Mouse (Mus musculus) right cerebral cortex, postnatal 4 days (tissue): Measurements from ENCODE around the gene Slc9a8.
"Not testable (repeated sequence)": the region's sequence is repeated elsewhere in the genome, so short reads cannot be mapped to it uniquely, and the experiment has no call there.

ENCODE experiments used
- DNase-seq: peaks from one replicate; pipeline ENCODE4 v3.0.0-alpha.2; 2022

The Slc9a8 gene

DNA sequence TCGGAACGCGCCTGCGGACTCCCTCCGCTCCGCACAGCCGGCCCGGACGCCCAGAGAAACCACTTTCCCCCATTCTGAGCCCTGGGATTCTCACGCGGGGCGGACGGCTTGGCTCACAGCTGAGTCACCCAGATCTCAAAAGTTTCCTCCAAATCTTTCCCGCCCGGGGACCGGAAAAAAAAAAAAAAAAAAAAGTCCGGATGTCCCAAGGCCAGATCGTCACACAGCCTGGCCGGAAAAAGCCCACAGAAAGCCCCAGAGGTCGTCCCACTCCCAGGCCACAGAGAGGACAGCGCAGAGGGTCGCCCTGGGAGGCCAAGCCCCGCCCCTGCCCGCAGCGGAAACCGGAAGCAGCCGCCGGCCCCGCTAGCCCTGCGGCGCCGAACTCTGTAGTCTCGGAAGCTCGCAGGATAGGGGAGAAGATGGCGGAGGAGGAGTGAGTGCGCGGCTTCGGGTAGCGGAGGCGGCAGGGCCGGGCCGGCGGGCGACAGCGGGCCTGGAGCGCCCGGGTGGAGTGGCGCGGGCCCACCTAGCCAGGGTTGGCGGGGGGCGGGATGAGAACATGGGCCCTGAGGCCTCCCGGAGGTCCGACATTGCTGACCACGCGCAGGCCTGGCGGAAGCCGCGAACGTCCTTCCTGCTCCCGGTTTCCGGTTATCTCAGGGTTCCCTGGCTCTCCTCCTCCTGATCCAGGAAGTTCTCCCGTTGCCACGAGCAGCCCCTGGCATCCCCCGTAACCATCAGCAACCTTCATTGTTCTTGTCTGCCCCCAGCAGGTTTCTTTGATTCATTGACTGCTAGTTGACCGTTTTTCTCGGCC, at the start of gene Slc9a8:
Slc9a8 (plus strand) TSS at position 383 of the 820 bp plus-strand sequence.
- DNase-seq: peak; percentile 90

DNA sequence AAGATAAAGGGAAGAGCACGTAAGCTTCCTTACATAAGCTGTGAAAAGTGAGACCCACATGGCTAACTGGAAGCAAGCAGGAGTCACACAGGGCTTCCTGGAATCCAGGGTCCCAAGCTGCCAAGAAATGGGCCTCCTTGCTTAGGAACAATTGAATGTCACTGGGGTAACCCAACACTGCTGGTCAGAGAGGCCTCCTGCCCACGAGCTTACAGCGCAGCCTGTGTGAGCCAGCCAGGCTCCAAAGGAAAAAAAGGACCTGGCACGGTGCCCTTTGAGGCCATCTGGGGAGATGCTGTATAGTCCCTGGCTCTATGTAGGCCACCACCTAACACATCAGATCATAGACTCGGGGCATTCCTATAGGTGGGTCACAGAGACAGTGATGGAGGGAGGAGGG, 48.2 kb upstream of the Slc9a8 start:
- DNase-seq: peak; percentile 70

DNA sequence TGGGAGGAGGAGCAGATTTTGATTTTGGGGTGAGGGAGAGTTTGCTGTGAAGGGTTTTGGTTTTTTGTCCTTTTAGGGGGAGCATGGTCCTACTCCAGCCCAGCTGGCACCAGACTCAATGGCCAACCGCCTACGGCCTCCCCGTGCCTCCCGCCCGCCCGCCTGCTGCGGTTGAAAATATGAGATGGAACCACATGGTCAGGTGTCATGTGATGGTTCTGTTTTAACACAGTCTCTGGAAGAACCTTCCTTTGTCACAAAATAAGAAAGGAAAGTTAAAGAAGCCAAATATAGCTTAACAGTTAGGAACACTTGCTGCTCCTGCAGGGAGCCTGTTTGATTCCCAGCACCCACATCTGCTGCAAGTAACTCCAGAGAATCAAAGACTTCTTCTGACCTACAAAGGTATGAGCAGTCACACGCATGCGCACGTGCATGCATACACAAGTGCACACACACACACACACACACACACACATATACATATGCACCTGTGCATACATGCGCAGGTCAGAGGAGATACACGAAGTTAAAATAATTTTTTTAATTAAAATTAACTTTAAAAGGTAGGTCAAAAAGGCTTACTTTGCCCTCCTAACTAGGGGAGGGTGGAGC, 47.2 kb upstream of the Slc9a8 start:
- DNase-seq: no peak

DNA sequence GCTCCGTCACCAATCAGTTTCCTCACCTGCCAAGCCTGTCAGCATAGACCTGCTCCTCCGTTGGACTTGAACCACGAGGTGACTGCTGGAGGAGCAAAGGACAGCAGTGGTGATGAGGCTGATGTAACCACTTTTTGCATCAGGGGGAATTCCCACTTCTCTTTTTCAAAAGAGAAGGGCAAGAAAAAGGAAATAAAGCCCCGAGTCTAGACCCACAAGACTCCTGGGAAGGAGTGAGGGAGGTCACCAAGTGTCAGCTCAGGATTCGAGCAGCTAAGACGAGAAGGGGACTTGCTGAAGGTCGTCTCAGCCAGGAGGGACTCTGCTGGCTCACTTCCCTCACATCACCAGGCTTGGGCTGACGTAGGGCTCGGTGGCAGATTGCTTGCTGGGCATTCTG, 46.4 kb upstream of the Slc9a8 start:
- DNase-seq: no peak

DNA sequence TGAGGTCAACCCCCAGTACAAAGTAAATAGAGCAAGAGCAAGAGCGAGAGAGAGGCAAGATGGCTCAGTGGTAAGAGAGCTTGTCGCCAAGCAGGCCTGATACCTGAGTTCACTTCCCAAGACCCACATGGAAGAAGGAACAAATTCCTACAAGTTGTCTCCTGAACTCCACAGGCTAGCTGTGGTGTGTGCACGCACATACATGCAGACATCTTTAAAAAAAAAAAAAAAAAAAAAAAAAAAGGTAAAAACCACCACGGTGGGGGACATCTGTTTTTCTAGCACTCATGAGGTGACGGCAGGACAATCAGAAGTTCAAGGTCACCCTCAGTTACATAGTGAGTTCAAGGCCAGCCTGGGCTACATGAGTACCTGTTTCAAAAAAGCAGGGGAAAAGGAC, 45.8 kb upstream of the Slc9a8 start:
- no peak for DNase-seq

DNA sequence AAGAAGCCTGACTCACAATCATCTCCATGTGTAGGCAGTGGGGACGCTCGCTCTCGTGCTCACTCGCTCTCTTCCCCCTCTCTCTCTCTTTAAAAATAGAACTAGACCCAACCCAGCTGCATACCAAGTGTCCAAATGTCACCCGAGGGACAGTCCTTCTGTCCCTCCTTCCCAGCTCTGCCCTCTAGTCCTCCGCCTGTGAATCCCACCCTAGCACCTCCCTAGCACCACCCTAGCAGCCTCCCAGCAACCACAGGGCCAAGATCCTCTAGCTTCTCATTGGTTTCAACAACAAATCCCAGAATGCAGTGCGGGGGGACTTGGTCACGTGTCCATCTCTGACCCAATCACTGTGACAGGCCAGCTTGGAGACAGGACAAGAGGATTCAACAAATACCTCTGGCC, 45.4 kb upstream of the Slc9a8 start:
- no peak for DNase-seq

DNA sequence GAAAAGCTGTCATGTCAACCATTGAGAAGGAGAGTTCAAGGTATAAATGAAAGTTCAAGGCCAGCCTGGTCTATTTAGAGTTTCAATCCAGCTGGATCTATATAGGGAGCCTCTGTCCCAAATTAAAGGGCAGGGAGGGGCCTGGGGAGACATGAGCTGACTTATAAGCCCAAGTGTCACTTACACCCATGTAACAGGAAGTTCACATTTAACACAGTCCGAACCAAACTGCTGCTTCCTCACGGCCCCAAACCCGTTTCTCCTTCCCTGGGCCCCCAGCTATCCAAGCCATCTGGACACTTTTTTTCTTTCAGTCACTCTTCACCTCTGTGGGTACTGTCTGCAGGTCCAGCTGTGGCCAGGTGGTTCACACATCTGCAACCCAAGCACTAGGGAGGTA, 43.8 kb upstream of the Slc9a8 start:
- DNase-seq: no peak

DNA sequence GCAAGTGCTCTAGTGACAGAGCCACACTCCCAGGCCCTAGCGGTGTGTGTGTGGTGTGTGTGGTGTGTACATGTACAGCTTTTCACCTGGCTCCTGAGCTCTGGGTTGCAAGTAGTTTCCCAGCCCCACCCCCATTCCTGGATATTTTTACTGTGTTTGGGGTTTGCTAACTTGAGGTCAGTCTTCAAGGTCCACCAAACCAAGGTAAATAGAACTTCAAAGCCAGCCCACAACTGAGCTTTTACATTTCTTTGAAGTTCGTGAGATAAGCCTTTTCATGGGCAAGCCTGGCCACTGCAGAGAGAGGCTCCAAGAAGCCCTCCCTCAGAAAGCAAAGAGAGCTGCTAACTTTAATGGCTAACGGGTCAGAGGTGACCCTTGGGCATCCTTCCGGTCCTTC, 42.5 kb upstream of the Slc9a8 start:
- DNase-seq: no peak

DNA sequence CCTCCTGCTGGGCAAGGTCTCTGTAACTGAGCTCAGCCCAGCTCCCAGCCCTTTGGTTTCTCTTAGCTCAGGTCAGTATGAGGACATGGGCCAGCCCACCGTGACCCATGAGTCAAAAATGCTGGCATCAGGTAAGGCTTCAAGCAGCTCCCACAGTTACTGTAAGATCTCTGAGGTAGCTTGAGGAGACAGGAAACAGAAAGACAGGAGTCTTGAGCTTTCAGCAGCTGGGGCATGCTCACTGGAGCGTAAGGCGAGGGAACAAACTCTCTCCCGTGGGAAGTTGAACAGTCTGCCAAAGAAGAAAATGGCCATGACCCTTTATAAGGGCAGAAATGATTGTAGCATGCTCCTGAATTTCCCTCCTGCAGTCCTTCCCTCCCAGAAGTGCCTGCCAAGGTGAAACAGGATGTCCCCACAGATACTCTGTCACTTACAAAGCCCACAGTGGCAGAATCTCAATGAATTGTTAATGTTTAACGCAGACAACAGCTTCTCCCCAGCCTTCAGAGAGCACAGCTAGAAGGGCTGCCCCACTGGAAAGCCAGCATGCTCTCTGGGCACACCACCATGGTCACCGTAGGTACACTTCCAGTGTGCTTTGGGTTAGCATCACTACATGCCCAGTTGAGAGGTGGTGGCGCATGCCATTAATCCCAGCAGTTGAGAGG, 40.8 kb upstream of the Slc9a8 start:
- no peak for DNase-seq

DNA sequence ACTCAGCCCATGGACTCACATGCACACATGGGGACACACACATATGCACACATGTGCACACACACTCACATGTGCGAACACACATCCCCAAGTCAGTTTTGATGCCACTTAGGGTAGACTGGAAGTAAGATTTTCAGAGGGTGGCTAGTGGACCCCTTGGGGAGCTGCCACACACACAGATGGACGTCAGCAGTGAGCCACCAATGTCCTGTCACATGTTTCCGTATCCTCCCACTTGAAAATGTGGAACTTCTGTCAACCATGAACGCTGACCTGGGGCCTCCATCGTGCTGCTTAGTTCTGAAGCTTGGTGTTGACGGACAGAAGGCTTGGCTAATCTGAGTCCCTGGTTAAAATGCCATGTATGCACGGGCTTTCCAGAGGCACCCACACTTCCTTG, 39.9 kb upstream of the Slc9a8 start:
- DNase-seq: no peak

DNA sequence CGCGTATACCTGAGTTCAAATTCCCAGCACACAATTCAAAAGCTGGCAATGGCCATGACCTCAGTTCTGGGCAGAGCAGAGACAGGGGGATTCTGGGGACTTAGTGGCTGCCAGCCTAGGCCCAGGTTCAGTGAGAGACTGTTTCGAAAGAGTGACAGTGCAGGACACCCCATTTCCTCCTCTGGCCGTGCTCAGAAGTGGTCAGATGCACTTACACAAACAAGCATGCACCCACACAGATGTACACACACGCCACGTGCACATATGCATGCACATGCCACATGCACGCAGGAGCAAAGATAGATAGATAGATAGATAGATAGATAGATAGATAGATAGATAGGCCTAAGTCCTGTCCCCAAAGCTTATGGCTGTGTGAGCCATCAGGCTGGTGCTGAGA, 39.1 kb upstream of the Slc9a8 start:
- DNase-seq: no peak

DNA sequence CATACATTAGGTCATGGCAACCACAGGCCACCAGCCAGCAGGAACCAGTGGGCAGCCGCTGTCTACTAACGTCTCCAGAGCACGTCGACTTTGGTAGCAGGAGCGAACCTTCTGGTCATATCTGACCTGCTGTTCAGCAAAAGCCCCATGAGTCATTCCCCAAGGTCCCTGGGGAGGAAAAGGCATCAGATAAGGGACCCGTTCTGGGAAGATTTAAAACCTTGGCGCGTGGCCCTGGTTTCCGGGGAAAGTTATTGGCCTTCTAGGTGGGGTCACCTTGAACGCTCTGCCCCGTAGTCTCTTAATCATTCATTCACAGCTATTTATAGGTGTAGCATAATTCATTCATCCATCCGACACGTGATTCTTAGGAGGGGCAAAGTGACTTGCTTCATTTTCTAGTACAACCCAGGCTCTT, 37.8 kb upstream of the Slc9a8 start:
- no peak for DNase-seq

DNA sequence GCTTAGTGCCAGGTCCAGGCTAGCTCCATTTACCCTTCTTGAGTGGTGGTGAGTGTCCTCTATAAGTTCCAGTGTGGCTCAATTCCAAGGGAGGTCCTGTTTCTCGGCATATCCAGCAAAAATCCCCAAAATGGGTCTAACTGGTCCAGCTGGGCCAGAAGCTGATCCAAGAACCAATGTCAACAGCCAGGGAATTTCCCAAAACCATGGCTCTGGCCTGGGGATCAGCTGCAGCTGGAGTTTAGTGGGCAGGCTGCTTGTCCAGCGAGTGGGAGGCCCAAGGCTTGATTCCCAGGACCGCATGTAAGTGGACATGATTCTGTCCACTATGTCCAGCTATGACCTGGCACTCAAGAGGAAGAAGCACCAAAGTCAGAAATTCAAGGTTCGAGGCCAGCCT, 35.1 kb upstream of the Slc9a8 start:
- DNase-seq: no peak

DNA sequence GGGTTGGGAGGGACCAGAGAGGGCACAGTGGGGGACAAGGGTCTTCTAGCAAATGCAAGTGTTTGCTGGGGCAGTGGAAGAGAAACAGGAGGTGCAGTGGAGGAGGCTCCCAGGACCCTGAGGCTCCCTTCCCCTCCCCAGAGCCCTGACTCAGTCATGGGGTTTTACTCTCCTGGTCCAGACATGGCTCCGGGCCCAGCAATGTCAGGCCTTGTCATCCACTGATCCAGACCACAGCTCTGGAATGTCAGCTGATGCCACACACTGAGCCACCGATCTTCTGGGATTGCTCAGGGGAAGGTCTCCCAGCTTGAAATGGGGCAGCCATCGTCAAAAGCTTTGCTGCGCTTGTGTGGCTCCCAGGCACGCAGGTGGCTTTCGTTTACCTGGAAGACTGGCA, 34.5 kb upstream of the Slc9a8 start:
- DNase-seq: no peak

DNA sequence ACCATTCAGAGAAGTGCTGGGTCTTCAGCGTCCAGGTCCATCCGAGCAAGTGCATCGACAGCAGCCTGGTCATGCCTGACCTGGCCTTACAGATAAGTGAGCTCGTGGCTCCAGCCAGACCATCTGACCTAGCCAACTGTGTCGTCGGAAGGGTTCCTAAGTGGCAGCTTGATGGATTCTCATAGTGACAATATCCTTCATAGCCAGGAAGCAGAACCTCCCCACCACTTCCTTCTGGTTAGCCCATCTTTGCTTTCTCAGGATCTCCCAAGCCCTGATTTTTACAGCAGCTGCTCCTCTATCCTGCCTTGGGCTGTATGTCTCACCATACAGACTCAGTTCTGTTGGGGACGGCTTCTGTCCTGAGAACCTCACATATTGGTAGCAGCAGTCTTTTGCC, 27.1 kb upstream of the Slc9a8 start:
- DNase-seq: no peak

DNA sequence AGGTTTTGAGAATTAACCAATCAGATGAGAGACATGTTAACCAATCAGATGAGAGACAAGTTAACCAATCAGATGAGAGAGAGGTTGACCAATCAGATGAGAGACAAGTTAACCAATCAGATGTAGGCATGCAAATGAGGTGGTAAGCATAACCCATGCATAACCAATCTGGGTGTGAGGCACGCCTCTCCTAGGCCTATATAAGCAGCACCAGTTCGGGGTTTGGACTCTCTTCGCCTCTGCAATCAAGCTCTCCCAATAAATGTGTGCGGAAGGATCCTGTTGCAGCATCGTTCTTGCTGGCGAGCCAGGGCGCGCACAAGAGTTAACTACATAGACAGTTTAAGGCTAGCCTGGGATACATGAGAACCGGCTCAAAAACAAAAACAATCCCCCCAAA, 25.1 kb upstream of the Slc9a8 start:
- DNase-seq: not testable (repeated sequence)

DNA sequence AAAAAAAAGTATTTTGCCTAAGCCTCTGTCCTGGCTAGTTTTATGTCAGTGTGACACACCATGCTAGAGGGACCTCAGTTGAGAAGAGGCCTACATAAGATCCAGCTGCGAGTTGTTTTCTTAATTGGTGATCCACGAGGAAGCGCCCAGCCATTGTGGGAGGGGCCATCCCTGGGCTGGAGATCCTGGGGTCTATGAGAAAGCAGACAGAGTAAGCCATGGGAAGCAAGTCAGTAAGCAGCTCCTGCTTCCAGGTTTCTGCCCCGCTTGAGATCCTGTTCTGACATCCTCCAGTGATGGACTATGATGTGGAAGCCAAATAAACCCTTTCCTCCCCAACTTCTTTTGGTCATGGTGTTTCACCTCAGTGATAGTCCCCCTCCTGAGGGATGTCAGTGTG, 22.5 kb upstream of the Slc9a8 start:
- no peak for DNase-seq

DNA sequence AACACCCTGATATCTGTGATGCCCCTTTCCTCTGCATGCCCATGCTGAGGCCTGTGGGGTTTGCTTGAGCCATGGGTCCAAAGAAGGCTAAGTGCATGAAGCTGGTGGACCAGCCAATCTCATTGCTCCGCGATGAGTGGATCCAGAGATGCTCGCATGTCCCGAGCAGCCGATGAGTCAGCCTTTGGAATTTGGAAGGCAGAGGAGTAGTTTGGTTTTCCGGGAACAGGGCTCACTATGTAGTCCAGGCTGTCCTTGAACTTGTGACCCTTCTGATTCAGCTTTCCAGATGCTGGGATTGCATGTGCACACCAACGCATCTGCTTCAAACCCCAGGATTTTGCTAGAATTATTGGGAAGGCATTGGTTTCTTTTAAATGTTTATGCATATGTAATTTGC, 21.9 kb upstream of the Slc9a8 start:
- DNase-seq: no peak

DNA sequence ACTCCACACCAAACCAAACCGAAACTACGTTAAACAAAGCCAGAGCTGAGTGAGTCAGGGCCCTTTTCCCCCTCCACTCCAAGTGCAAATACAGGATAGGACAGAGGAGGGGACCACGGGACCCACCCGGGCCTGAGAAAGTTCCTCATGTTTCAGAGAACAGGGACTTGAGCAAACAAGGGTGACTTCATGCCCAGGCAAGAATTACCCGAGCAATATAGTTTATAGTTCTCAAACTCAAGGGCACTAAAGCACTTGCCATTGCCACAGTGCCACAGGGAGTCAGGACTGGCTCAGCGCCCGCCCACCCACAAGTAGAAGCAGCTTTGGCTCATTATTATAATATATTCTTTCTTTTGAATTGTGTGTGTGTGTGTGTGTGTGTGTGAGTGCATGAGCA, 18.4 kb upstream of the Slc9a8 start:
- no peak for DNase-seq

DNA sequence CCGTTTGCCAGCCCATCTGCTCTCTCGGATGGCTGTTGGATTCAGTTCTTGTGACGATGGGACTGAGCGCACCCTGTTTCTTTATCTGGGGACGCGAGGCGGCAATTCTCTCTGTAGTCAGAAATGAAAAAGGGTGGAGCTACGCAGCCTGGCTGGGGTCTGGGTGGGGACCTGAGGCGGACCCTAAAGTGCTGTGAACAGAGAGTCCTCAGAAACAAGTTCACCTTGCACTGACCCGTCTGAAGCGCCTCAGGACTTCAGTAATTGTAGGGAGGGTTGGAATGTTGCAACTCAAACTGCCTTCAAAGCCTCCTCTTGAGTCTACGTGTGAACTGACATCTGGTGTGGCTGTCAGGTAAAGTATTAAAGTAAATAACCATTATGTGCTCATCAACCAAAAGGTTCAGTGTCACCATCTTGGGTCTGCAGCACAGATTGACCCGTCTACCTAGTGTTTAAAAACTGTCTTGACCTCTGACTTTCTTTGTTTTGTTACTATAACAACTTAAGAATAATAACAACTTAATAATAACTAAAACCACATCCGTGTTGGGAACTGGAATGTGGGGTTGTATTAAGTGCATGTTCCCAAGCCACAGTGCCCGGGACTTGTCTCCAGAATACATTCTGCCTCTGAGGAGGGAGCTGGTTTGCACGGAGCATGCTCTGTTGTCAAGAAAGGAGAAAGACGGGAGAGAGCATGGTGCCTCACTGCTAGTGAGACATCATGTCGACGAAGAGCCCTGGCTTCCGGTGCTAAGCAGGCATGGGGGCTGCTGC, 16.2 kb upstream of the Slc9a8 start:
- DNase-seq: no peak

DNA sequence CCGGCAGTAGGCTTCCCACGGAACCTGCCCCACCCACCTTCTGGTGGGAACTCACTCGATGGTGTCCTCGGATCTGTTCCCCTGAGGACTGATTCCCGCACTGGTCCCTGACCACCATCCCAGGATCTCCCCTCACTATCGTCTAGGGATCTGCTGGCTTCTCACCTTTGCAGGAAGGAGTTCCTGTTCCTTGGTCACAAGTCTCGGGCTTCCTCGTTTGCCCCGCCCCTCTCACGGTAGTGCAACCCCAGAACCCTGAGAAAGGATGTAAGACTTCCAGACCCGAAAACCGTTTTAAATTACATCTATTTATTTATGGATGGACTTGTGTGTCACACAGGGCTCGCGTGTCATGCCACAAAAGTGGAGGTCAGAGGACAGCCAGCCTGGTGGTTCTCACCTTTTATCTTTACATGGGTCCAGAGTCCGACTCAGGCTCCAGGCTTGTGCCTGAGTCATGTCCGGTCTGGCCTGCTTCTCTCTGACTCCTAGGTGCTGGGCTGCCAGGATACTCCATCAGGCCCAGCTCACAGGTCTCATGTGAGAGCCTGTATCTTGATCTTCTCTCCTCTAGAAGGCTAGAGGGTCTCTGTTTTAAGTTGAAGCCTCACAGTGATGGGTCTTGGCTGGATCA, 14.1 kb upstream of the Slc9a8 start:
- DNase-seq: no peak

DNA sequence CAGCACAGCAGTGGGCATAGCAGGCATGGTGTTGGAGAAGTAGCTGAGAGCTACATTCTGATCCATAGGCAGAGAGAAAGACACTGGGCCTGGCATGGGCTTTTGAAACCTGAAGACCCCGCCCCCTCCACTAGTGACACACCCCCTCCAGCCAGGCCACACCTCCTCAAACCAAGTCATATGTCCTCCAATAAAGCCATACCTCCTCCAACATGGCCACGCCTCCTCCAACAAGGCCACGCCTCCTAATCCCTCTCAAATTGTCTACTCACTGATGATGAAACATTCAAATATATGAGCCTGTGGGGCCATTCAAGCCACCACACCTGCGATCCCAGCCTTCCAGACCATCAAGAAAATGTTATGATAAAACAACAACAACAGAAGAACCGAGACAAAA, 7.1 kb upstream of the Slc9a8 start:
- DNase-seq: no peak

DNA sequence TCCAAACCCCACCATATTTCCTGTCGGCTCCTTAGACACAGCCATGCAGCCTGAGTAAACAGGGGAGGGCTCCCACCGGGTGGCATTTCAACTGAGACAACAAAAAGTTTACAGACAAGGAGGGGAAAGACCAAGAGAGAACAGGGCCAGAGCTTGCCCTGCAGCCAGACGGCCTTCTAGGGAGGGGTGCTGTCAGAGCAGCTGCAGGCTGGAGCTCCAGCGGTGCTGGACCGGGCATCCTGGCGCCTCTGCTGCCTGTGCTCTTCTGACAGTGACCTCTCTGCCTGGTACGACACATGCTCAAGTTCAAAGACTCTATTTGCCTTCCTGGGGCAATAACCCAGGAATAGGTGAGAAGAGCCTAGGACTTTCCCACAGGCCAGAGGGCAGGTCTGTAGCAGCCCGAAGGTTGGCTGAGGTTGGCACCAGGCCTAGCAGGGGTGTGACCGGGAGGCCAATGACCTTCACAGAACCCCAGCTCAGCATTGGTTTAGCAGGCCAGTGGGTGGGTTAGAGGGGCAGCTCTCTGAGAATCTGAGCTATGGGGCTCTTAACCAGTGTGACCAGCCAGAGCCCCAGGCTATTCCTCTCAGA, 5.4 kb upstream of the Slc9a8 start:
- no peak for DNase-seq
